Mouse (Mus musculus) embryonic facial prominence, embryonic 10.5 days (tissue): ENCODE results near the gene Cotl1. TPM values are rescaled to one million over a fixed set of nuclear protein-coding genes. Genes with fewer than 3 reads are reported as not detected.

Source experiments
- DNase-seq: peaks from one replicate; pipeline ENCODE4 v3.0.0-alpha.2; 2017; ENCODE audit warnings: low spot score
- H3K27ac ChIP-seq: fragments of 300-500 bp; sonication (generic); replicated peaks from 2 replicates; pipeline ENCODE4 v1.5.1; 2016; ENCODE audit warnings: mild to moderate bottlenecking
- H3K27me3 ChIP-seq: fragments of 300-500 bp; sonication (generic); replicated peaks from 2 replicates; pipeline ENCODE4 v1.6.1; 2016; ENCODE audit warnings: low read depth, mild to moderate bottlenecking; ENCODE audit not compliant: poor library complexity, severe bottlenecking
- H3K36me3 ChIP-seq: fragments of 300-500 bp; sonication (generic); replicated peaks from 2 replicates; pipeline ENCODE4 v1.6.1; 2016; ENCODE audit warnings: mild to moderate bottlenecking, moderate library complexity
- H3K4me1 ChIP-seq: fragments of 300-500 bp; sonication (generic); 2 replicates; pipeline ENCODE4 v1.6.1; 2016
- H3K4me3 ChIP-seq: fragments of 300-500 bp; sonication (generic); 2 replicates; pipeline ENCODE4 v1.5.1; 2016; ENCODE audit warnings: mild to moderate bottlenecking, moderate library complexity
- H3K9me3 ChIP-seq: fragments of 300-500 bp; sonication (generic); 2 replicates; pipeline ENCODE4 v1.6.1; 2016; ENCODE audit warnings: mild to moderate bottlenecking
- WGBS: fragments of 180-500 bp; shearing (Covaris S2); methylation state at CpG from one replicate; pipeline ENCODE4 v1.1.7; 2016; 5-methylcytosine and 5-hydroxymethylcytosine counted together
- polyA plus RNA-seq: library from polyadenylated mRNA; unstranded; fragments of >200 nt; fragmentation: Nextera tagmentation; extraction: Ambion mirVana; gene quantifications from 2 replicates; pipeline ENCODE4 v1.2.1, GENCODE M21; 2016

Gene Cotl1
- polyA plus RNA-seq, 1 experiment from 2014 or later: 137 TPM

- Histone ChIP-seq H3K27me3 (no peaks in the 10 kb centered on the region), H3K9me3 (no peaks in the 10 kb centered on the region), H3K4me1 (peaks cover 70% of the 10 kb centered on the region), H3K36me3 (peaks cover 24% of the 10 kb centered on the region), H3K4me3 (no peak overlapping the region), H3K27ac (peak overlapping the region; percentile 10; the same call in 1 of the 2 replicates)
- WGBS: 87% methylated on average over 19 of the region's 19 CpGs
- no peak for DNase-seq
These were observed 14.2 kb downstream of the Cotl1 start for GRCm38 (mm10) chr8:119825950-119826730.

- Histone ChIP-seq H3K27ac (0 out of 2 replicates have a peak overlapping the region, but pooled peaks have one; percentile 10), H3K4me1 (peaks cover 60% of the 10 kb centered on the region), H3K36me3 (peaks cover 32% of the 10 kb centered on the region), H3K4me3 (no peak overlapping the region), H3K9me3 (no peaks in the 10 kb centered on the region), H3K27me3 (no peaks in the 10 kb centered on the region)
- WGBS: 81% methylated on average over 11 of the region's 11 CpGs
- DNase-seq: no peak
These were observed 15.5 kb downstream of the Cotl1 start for GRCm38 (mm10) chr8:119824809-119825273.

GRCm38 (mm10) chr8:119824100-119824499 is 16.2 kb downstream of the Cotl1 start:
- peaks cover 59% of the 10 kb centered on the region for H3K4me1 ChIP-seq
- WGBS: 60% methylated on average over 4 of the region's 4 CpGs
- H3K36me3 ChIP-seq: peaks cover 38% of the 10 kb centered on the region
- H3K27me3 ChIP-seq: no peaks in the 10 kb centered on the region
- H3K27ac ChIP-seq: no peak overlapping the region
- no peaks in the 10 kb centered on the region for H3K9me3 ChIP-seq
- no peak overlapping the region for H3K4me3 ChIP-seq
- no peak for DNase-seq

GRCm38 (mm10) chr8:119823278-119823677 is 17.1 kb downstream of the Cotl1 start:
- H3K4me1 ChIP-seq: peaks cover 57% of the 10 kb centered on the region
- peaks cover 45% of the 10 kb centered on the region for H3K36me3 ChIP-seq
- no peaks in the 10 kb centered on the region for H3K9me3 ChIP-seq
- WGBS: 93% methylated on average over 9 of the region's 9 CpGs
- no peak for DNase-seq
- H3K27me3 ChIP-seq: no peaks in the 10 kb centered on the region
- no peak overlapping the region for H3K4me3 ChIP-seq
- no peak overlapping the region for H3K27ac ChIP-seq

DNA sequence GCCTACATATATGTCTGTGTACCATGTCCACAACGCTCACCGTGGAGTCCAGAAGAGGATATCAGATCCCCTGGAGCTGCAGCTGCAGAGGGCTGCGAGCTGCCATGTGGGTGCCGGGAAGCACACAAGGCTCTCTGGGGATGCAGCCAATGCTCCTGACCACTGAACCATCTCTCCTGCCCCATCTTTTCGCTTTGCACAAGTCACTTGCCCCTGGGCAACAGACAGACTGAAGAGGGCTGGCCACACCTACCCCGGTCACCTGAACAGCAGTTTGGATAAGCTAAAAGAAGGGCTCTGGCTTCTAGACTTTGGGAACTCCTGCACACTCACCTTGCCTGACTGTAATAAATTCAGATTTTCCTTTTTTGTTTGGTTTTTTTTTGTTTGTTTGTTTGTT is 18.7 kb downstream of the Cotl1 start:
- peaks cover 49% of the 10 kb centered on the region for H3K36me3 ChIP-seq
- no peak overlapping the region for H3K27ac ChIP-seq
- H3K27me3 ChIP-seq: no peaks in the 10 kb centered on the region
- peaks cover 57% of the 10 kb centered on the region for H3K4me1 ChIP-seq
- no peak for DNase-seq
- no peaks in the 10 kb centered on the region for H3K9me3 ChIP-seq
- 95% methylated on average over 6 of the region's 6 CpGs for WGBS
- no peak overlapping the region for H3K4me3 ChIP-seq

DNA sequence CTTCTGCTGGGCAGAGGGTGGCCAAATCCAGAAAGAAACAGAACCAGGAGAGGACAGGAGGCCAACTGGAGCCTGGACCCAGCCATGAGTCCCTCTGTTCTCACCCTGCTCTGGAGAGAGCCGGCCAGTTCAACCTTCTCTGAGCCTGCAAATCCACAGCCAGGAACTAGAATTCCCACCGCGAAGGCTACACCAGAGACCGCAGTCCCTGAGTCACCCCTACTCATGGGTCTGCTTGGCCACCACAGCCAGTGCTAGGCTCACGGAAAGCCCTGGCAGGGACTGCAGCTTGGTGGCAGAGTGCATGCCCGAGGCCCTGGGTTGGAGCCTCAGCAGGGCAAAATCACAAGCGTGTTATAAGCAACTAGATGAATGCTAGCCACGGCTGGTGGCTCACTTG is 20.4 kb downstream of the Cotl1 start:
- 89% methylated on average over 8 of the region's 8 CpGs for WGBS
- no peak for DNase-seq
- peaks cover 66% of the 10 kb centered on the region for H3K36me3 ChIP-seq
- no peaks in the 10 kb centered on the region for H3K9me3 ChIP-seq
- H3K27ac ChIP-seq: peak overlapping the region; percentile 35; the same call in 1 of the 2 replicates
- H3K4me1 ChIP-seq: peaks cover 51% of the 10 kb centered on the region
- no peaks in the 10 kb centered on the region for H3K27me3 ChIP-seq
- H3K4me3 ChIP-seq: no peak overlapping the region

GRCm38 (mm10) chr8:119819316-119819715 is 21.0 kb downstream of the Cotl1 start:
- H3K4me3 ChIP-seq: no peak overlapping the region
- no peaks in the 10 kb centered on the region for H3K27me3 ChIP-seq
- H3K27ac ChIP-seq: peak overlapping the region; percentile 35; the same call in 1 of the 2 replicates
- peaks cover 73% of the 10 kb centered on the region for H3K36me3 ChIP-seq
- peaks cover 50% of the 10 kb centered on the region for H3K4me1 ChIP-seq
- no peaks in the 10 kb centered on the region for H3K9me3 ChIP-seq
- 81% methylated on average over 7 of the region's 7 CpGs for WGBS
- DNase-seq: no peak

GRCm38 (mm10) chr8:119817446-119817845 is 22.9 kb downstream of the Cotl1 start:
- Histone ChIP-seq H3K4me1 (peaks cover 63% of the 10 kb centered on the region), H3K27me3 (no peaks in the 10 kb centered on the region), H3K27ac (no peak overlapping the region; the same call in 1 of the 2 replicates), H3K9me3 (no peaks in the 10 kb centered on the region), H3K4me3 (no peak overlapping the region), H3K36me3 (peaks cover 70% of the 10 kb centered on the region)
- WGBS: 24% methylated on average over 12 of the region's 12 CpGs
- DNase-seq: no peak

DNA sequence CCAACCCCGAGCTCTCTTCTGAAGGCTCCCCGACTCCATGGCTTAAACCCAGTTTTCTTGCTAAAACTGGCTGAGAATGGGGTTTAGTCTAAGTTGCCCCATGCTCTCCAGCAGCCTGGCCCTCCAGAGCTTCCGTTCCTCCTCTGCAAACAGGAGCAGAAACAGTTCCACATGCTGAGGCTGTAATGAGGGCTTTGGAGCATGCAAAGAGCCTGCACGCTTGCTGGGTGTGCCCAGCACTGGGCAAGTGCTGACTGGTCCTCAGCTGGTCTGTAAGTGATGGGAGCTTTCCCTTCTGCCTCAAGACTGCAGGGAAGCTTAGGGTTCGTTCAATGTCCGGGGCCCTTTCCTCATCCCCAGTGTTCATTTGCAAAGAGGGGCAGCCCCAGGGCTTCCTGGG is 24.1 kb downstream of the Cotl1 start:
- 0 out of 2 replicates have a peak overlapping the region, but pooled peaks have one; percentile 32 for H3K27ac ChIP-seq
- no peaks in the 10 kb centered on the region for H3K9me3 ChIP-seq
- 75% methylated on average over 6 of the region's 6 CpGs for WGBS
- no peak for DNase-seq
- H3K4me1 ChIP-seq: peaks cover 76% of the 10 kb centered on the region
- no peak overlapping the region for H3K4me3 ChIP-seq
- H3K36me3 ChIP-seq: peaks cover 58% of the 10 kb centered on the region
- no peaks in the 10 kb centered on the region for H3K27me3 ChIP-seq

GRCm38 (mm10) chr8:119812650-119813431 is 27.5 kb downstream of the Cotl1 start:
- 70% methylated on average over 12 of the region's 12 CpGs for WGBS
- Histone ChIP-seq H3K36me3 (peaks cover 57% of the 10 kb centered on the region), H3K4me1 (peaks cover 76% of the 10 kb centered on the region), H3K4me3 (no peak overlapping the region), H3K27me3 (no peaks in the 10 kb centered on the region), H3K27ac (peak overlapping the region; percentile 66), H3K9me3 (no peaks in the 10 kb centered on the region)
- DNase-seq: peak; percentile 44

DNA sequence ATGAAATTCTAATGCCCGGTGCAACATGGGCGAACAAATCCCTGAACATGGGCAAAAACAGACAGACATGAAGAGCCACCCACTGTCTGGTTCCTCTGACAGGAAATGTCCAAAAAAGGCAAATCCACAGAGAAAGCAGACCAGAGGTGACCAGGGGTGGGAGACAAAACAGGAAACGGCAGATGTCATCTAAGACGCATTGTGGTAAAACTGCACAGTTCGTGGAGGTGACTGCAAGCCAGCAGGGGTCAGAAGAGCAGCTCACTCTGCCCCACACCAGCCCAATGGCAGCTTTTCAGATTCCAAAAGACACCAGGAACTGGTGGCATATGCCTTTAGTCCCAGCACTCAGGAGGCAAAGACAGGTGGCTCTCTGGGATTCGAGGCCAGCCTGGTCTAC is 28.4 kb downstream of the Cotl1 start:
- peak overlapping the region; percentile 66 for H3K27ac ChIP-seq
- H3K27me3 ChIP-seq: no peaks in the 10 kb centered on the region
- H3K4me1 ChIP-seq: peaks cover 68% of the 10 kb centered on the region
- DNase-seq: no peak
- 55% methylated on average over 6 of the region's 6 CpGs for WGBS
- H3K9me3 ChIP-seq: no peaks in the 10 kb centered on the region
- H3K4me3 ChIP-seq: no peak overlapping the region
- peaks cover 66% of the 10 kb centered on the region for H3K36me3 ChIP-seq

GRCm38 (mm10) chr8:119810953-119811499 is 29.3 kb downstream of the Cotl1 start:
- 0 out of 2 replicates have a peak overlapping the region, but pooled peaks have one; percentile 66 for H3K27ac ChIP-seq
- H3K4me1 ChIP-seq: peaks cover 63% of the 10 kb centered on the region
- no peak overlapping the region for H3K4me3 ChIP-seq
- WGBS: 90% methylated on average over 14 of the region's 14 CpGs
- H3K9me3 ChIP-seq: no peaks in the 10 kb centered on the region
- DNase-seq: no peak
- H3K36me3 ChIP-seq: peaks cover 63% of the 10 kb centered on the region
- no peaks in the 10 kb centered on the region for H3K27me3 ChIP-seq
